Mouse (Mus musculus) fat pad, adult 2 months (tissue): ENCODE measurements around the gene Slc16a6.

ENCODE experiments used
- DNase-seq: peaks from one replicate; pipeline ENCODE4 v3.0.0-alpha.2; 2011; ENCODE audit warnings: low read depth, low spot score; ENCODE audit errors: extremely low read depth

Slc16a6 gene

GRCm38 (mm10) chr11:109487991-109488684 lies 14.7 kb upstream of the Slc16a6 start:
- DNase-seq, result peak; percentile 61

DNA sequence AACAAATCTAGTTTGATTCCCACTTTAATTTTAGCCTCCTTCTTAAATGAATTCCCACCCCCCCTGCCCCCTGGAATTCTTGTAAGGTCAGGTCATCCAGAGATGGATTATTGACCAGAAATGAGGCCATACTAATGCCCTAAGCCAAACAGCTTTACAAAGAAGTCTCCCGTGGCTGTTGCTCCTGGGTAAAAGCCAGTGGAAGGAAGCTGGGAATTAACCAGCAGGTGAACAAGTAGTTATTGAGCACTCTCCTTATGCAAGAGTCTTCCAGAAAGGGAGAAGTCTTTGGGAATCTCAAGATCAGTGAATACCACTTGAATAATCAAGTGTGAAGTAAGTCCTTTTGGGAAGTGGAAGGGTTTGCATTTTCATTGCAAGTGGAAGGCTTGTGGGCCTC lies 13.7 kb upstream of the Slc16a6 start:
- no peak for DNase-seq

DNA sequence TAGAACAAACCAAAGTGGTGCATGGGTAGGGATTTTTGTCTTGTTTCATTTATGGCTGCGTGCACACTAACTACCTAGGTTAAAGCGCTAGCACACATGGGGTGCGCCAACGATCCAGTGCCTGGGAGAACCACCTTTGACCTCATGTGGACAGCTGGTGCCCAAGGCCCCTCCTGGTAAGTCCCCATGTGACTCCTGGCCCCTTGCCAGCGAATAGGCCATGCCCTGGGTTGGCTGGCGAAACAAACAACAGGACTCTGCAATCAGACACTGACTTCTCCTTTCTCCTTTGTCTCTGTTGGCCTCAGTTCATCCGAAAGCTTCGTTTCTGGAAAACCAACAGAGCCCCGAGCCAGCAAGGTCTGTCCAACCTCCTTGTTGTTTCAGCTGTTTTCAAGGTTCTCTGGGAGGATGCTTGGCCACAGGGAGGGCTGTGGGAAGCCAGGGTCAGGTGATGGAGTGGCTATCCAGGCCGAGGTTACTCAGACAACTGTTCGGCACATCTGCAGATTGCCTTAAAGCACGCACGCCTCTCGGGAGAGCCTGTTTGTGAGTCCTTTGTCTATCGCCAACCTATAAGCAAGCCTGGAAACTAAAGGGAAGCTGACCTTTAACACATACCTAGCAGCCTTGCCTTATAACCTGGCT lies 12.1 kb upstream of the Slc16a6 start:
- DNase-seq, result no peak

DNA sequence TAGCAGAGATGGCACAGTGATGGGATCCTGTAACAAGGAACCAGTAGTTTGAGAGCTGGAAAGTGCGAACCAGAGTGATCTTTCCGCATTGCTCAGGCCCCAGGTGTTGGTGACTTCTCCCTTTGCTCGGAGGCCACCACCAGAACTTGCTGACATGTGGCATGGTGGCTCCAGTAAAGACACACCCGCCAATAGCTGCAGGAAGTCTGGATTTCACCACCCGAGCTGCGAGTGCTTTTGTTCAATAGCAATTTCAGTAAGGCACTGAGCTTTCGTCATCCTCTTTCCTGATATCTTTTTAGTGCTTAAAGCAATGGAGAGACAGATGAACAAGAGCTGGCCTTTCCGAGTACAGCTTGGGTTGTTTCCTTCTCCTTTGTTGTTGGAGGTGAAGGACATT lies 7.0 kb upstream of the Slc16a6 start:
- no peak for DNase-seq

DNA sequence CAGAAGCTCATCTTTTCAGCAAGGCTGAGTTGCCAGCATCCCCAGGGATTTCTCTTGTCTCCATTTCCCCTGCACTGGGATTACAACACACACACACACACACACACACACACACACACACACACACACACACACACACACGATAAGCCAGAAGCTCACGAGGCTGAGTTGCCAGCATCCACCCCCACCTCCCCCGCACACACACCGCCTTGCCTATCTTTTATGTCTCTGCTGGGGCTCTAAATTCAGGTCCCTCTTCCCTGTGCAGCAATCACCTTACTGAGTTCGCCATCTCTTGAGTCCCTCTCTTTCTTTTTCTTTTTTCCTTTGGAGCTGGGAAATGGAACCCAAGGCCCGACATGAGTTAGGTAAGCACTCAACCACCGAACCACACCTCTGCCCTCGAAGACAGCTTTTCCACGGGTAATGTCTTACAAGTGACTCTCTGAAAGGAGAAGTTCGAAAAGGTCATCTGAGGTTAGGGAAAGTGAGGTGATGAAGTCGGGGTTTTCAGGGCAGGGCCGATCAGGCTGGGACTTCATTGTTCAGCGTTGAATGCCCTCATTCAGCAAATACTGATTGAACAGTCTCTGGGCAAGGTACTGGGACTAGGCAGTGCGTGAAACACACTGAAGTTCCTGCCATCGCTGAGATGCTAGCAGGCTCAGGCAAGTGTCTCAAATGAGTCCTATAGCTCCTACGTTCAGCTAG lies 6.3 kb upstream of the Slc16a6 start:
- DNase-seq, result no peak

DNA sequence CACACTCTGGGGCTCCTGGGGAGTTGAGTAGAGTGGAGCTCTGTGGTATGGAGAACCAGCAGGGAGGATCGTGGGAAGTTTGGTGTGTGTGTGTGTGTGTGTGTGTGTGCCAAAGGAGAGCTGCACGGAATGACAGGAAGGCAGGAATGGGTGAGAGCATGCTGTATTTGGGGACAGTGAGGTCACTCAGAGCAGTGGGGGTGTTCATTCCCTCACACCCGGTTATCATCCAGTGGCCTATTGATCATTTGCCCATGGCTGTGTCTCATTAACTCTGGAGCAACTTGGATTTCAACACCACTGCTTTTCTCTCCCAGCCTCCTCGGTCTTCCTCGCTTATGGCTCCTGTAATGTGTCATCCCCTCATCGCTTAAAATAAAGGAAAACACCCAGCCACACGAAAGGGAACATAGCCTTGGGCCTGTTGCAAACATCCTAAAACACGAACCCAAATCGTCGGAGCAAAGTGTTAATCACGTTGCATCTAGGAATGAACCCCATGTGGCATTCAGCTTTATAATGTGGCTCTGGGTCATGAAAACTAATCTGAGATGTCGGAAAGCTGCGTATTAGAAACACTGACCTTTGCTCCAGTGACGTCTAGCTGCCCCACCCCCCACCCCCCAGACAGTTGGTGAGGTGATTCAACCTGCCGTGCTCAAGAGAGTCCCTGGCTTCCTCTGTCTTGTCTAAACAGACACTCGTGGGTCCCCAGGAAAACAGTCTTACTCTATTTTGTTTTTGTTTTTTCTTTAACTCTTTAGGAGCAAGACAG lies 4.4 kb upstream of the Slc16a6 start:
- no peak for DNase-seq

GRCm38 (mm10) chr11:109476653-109477052 lies 3.3 kb upstream of the Slc16a6 start:
- no peak for DNase-seq

GRCm38 (mm10) chr11:109476241-109476640 lies 2.8 kb upstream of the Slc16a6 start:
- no peak for DNase-seq

DNA sequence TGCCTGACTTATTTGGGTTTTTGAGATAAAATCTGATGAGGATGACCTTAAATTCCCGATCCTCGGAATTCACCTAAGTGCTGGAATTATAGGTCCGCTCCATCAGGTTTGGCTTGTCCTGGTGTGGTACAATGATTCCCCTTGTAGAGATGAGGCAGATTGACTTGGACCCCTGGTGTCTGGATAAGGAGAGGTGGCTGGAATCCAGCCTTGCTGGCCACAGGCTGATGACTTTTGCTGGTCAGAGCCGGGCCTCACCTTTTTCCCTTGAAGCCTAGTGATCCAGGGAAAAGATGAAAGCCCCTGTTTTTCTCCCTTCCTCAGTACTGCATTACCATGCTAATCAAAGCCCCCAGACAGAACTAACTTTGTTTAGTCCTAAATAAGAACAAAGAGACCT lies 2.3 kb upstream of the Slc16a6 start:
- DNase-seq, result no peak

DNA sequence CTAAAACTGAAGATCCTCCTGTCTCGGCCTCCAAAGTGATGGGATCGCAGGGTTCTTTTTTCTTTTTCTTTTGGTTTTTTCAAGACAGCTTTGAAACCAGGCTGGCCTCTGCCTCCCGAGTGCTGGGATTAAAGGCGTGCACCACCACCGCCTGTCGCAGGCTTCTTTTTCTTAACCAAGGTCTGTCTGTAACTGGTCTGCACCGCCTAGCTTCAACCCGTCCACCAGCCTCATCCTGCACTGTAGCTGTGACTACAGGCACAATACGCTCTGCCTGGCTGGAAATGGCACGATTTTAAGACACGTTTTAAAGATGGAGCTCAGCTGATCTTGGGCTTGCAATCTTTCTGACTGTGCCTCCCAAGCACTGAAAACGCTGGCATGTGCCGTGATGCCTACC lies 1.4 kb upstream of the Slc16a6 start:
- DNase-seq, result no peak

- no peak for DNase-seq
Measured at GRCm38 (mm10) chr11:109474086-109474742, 816 bp upstream of the Slc16a6 start.

DNA sequence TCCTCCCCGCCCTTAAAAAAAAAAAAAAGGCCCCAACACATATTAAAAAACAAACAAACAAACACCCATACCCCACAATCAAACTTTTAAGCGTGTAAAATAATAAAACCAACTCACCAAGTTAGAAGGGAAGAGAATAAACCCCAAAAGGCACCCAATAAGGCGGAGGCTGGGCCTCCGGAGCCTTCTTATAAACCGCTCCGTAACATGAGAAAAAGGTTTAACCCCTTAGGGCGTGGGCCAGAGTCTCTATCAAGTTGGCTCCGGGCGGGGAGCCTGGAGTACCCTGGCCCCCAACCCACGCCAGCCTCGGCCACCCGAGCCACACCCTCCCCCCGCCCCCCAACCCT lies 602 bp downstream of the Slc16a6 start:
- DNase-seq, result no peak

- DNase-seq, result no peak
Measured at GRCm38 (mm10) chr11:109472171-109472691, 1.2 kb downstream of the Slc16a6 start.

GRCm38 (mm10) chr11:109470921-109471861 lies 2.2 kb downstream of the Slc16a6 start:
- DNase-seq, result no peak

- no peak for DNase-seq
Measured at GRCm38 (mm10) chr11:109470170-109470569, 3.2 kb downstream of the Slc16a6 start.

GRCm38 (mm10) chr11:109468133-109468532 lies 5.3 kb downstream of the Slc16a6 start:
- no peak for DNase-seq

GRCm38 (mm10) chr11:109466987-109467386 lies 6.4 kb downstream of the Slc16a6 start:
- DNase-seq, result no peak

GRCm38 (mm10) chr11:109465068-109465467 lies 8.3 kb downstream of the Slc16a6 start:
- no peak for DNase-seq

- DNase-seq, result no peak
Measured at GRCm38 (mm10) chr11:109460586-109460985, 12.8 kb downstream of the Slc16a6 start.

DNA sequence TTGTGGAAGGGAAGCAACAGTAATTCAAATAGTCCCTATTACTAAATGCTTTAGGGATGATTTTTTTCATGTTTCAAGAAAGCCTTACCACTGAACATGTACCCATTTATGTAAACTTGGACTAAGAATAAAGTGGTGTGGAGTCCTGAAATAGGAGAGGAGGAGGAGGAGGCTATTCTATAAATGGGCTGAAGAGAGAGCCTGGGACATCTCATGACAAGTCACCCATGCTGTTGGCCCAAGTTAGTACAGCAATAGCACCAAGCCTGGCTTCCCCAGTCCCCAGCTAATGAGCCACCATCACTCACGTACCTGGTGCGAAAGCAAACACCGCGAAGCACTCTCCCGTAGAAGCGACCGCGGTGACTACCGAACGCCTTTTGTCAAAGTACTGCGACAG lies 15.2 kb downstream of the Slc16a6 start:
- no peak for DNase-seq
